Mouse (Mus musculus) stomach, embryonic 16.5 days (tissue): Measurements from ENCODE around the gene Lcmt2. TPM values are rescaled to one million over a fixed set of nuclear protein-coding genes. Genes with fewer than 3 reads are reported as not detected.
"Not testable (repeated sequence)": the region's sequence is repeated elsewhere in the genome, so short reads cannot be mapped to it uniquely, and the experiment has no call there.

ENCODE experiments used
- ATAC-seq: fragments of 200-750 bp; cut with Nextera tagmentation; 2 replicates; pipeline ENCODE4 v1.8.0; 2017; ENCODE audit warnings: moderate number of reproducible peaks, moderate TSS enrichment; ENCODE audit not compliant: insufficient read depth, low FRiP score
- H3K27ac ChIP-seq: fragments of 300-500 bp; sonication (generic); 2 replicates; pipeline ENCODE4 v1.5.1; 2014; ENCODE audit warnings: low read length
- H3K27me3 ChIP-seq: fragments of 300-500 bp; sonication (generic); 2 replicates; pipeline ENCODE4 v1.6.1; 2014; ENCODE audit warnings: low read length, control low read depth, mixed read lengths; ENCODE audit not compliant: control insufficient read depth, insufficient read depth
- H3K36me3 ChIP-seq: fragments of 300-500 bp; sonication (generic); 2 replicates; pipeline ENCODE4 v1.6.1; 2014; ENCODE audit warnings: low read length; ENCODE audit not compliant: control insufficient read depth, insufficient read depth
- H3K4me1 ChIP-seq: fragments of 300-500 bp; sonication (generic); 2 replicates; pipeline ENCODE4 v1.6.1; 2014; ENCODE audit warnings: low read length, control low read depth, mixed read lengths; ENCODE audit not compliant: control insufficient read depth, insufficient read depth
- H3K4me2 ChIP-seq: fragments of 300-500 bp; sonication (generic); 2 replicates; pipeline ENCODE4 v1.6.1; 2014; ENCODE audit warnings: low read depth, low read length, mixed read lengths
- H3K4me3 ChIP-seq: fragments of 300-500 bp; sonication (generic); replicated peaks from 2 replicates; pipeline ENCODE4 v1.5.1; 2014; ENCODE audit warnings: mild to moderate bottlenecking, low read length
- H3K9ac ChIP-seq: fragments of 300-500 bp; sonication (generic); 2 replicates; pipeline ENCODE4 v1.6.1; 2014; ENCODE audit warnings: low read length
- H3K9me3 ChIP-seq: fragments of 300-500 bp; sonication (generic); replicated peaks from 2 replicates; pipeline ENCODE4 v1.6.1; 2016; ENCODE audit warnings: low read length, control low read depth; ENCODE audit not compliant: control insufficient read depth
- WGBS: fragments of 180-500 bp; shearing (Covaris S2); extraction: QIAGEN DNeasy Blood & Tissue Kit; methylation state at CpG from one replicate; pipeline ENCODE4 v1.1.7; 2014; 5-methylcytosine and 5-hydroxymethylcytosine counted together
- polyA plus RNA-seq: library from polyadenylated mRNA; unstranded; fragments of >200 nt; fragmentation: Nextera tagmentation; extraction: Ambion mirVana; gene quantifications from 2 replicates; pipeline ENCODE4 v1.2.1, GENCODE M21; 2015

The Lcmt2 gene
- polyA plus RNA-seq, 1 experiment from 2014 or later = 20.3 TPM

GRCm38 (mm10) chr2:121128865-121129620 lies 11.4 kb downstream of the Lcmt2 start:
- 51% methylated on average over 9 of the region's 9 CpGs for WGBS

GRCm38 (mm10) chr2:121127536-121127935 lies 12.9 kb downstream of the Lcmt2 start:
- WGBS = 59% methylated on average over 1 of the region's 1 CpGs
- no peak for ATAC-seq
- H3K4me2 ChIP-seq = no peak overlapping the region

More at GRCm38 (mm10) chr2:121128865-121129620, 11.4 kb downstream of the Lcmt2 start:
- H3K9ac ChIP-seq = no peak overlapping the region
- ATAC-seq = no peak
- no peaks in the 10 kb centered on the region for H3K27me3 ChIP-seq
- no peak overlapping the region for H3K4me2 ChIP-seq
- no peak overlapping the region for H3K4me3 ChIP-seq
- H3K4me1 ChIP-seq = no peaks in the 10 kb centered on the region
- H3K27ac ChIP-seq = no peak overlapping the region
- no peaks in the 10 kb centered on the region for H3K36me3 ChIP-seq
- H3K9me3 ChIP-seq = no peaks in the 10 kb centered on the region

GRCm38 (mm10) chr2:121126302-121126701 lies 14.2 kb downstream of the Lcmt2 start:
- H3K9me3 ChIP-seq, H3K4me2 ChIP-seq, H3K4me3 ChIP-seq, H3K27me3 ChIP-seq, H3K27ac ChIP-seq, H3K4me1 ChIP-seq, ATAC-seq, H3K36me3 ChIP-seq, H3K9ac ChIP-seq: not testable (repeated sequence)
- WGBS = 91% methylated on average over 5 of the region's 5 CpGs

More at GRCm38 (mm10) chr2:121127536-121127935, 12.9 kb downstream of the Lcmt2 start:
- Histone ChIP-seq H3K4me1 (no peaks in the 10 kb centered on the region), H3K36me3 (no peaks in the 10 kb centered on the region), H3K27me3 (no peaks in the 10 kb centered on the region), H3K4me3 (no peak overlapping the region), H3K27ac (no peak overlapping the region), H3K9me3 (no peaks in the 10 kb centered on the region), H3K9ac (no peak overlapping the region)

GRCm38 (mm10) chr2:121119260-121119659 lies 21.2 kb downstream of the Lcmt2 start:
- Histone ChIP-seq H3K4me3 (no peak overlapping the region), H3K27ac (no peak overlapping the region), H3K4me2 (no peak overlapping the region), H3K4me1 (no peaks in the 10 kb centered on the region), H3K9me3 (no peaks in the 10 kb centered on the region), H3K27me3 (no peaks in the 10 kb centered on the region), H3K36me3 (no peaks in the 10 kb centered on the region), H3K9ac (no peak overlapping the region)
- ATAC-seq = no peak
- WGBS = 80% methylated on average over 3 of the region's 3 CpGs

GRCm38 (mm10) chr2:121115418-121115817 lies 25.0 kb downstream of the Lcmt2 start:
- Histone ChIP-seq H3K4me2 (no peak overlapping the region), H3K4me3 (no peak overlapping the region), H3K36me3 (no peaks in the 10 kb centered on the region), H3K9ac (no peak overlapping the region), H3K4me1 (no peaks in the 10 kb centered on the region), H3K27me3 (no peaks in the 10 kb centered on the region), H3K27ac (no peak overlapping the region), H3K9me3 (no peaks in the 10 kb centered on the region)
- WGBS = 86% methylated on average over 2 of the region's 2 CpGs
- ATAC-seq = no peak

- 94% methylated on average over 4 of the region's 4 CpGs for WGBS
- ATAC-seq = no peak
Measured at GRCm38 (mm10) chr2:121109695-121110094, 30.8 kb downstream of the Lcmt2 start, which contains the start of gene Tgm7. Gene Tgm7 (minus strand): TSS chr2:121109795.

GRCm38 (mm10) chr2:121105940-121106339 lies 34.5 kb downstream of the Lcmt2 start:
- ATAC-seq = no peak
- Histone ChIP-seq H3K9me3 (no peaks in the 10 kb centered on the region), H3K4me3 (no peak overlapping the region)

More at GRCm38 (mm10) chr2:121109695-121110094, 30.8 kb downstream of the Lcmt2 start, which contains the start of gene Tgm7:
- H3K27me3 ChIP-seq = no peaks in the 10 kb centered on the region
- no peak within 1 kb of the TSS for H3K9ac ChIP-seq
- H3K27ac ChIP-seq = no peak within 1 kb of the TSS
- H3K36me3 ChIP-seq = no peaks in the 10 kb centered on the region
- H3K4me1 ChIP-seq = no peaks in the 10 kb centered on the region
- H3K4me3 ChIP-seq = no peak within 1 kb of the TSS
- H3K9me3 ChIP-seq = no peaks in the 10 kb centered on the region
- H3K4me2 ChIP-seq = no peak within 1 kb of the TSS

GRCm38 (mm10) chr2:121102051-121102450 lies 38.4 kb downstream of the Lcmt2 start:
- no peak overlapping the region for H3K4me2 ChIP-seq
- no peaks in the 10 kb centered on the region for H3K9me3 ChIP-seq
- no peak overlapping the region for H3K27ac ChIP-seq
- H3K4me3 ChIP-seq = no peak overlapping the region
- no peak overlapping the region for H3K9ac ChIP-seq
- no peaks in the 10 kb centered on the region for H3K36me3 ChIP-seq
- no peaks in the 10 kb centered on the region for H3K4me1 ChIP-seq
- whole genome bisulfite sequencing = 12% methylated on average over 9 of the region's 9 CpGs
- ATAC-seq = 0 out of 2 replicates have a peak, but pooled peaks have one; percentile 25
- H3K27me3 ChIP-seq = no peaks in the 10 kb centered on the region

More at GRCm38 (mm10) chr2:121105940-121106339, 34.5 kb downstream of the Lcmt2 start:
- Histone ChIP-seq H3K27ac (no peak overlapping the region), H3K27me3 (no peaks in the 10 kb centered on the region), H3K4me1 (no peaks in the 10 kb centered on the region), H3K9ac (no peak overlapping the region), H3K4me2 (no peak overlapping the region), H3K36me3 (no peaks in the 10 kb centered on the region)

- H3K27ac ChIP-seq = no peak overlapping the region
- no peak overlapping the region for H3K9ac ChIP-seq
- no peak overlapping the region for H3K4me3 ChIP-seq
- 61% methylated on average over 4 of the region's 4 CpGs for WGBS
- no peak overlapping the region for H3K4me2 ChIP-seq
- H3K9me3 ChIP-seq = no peaks in the 10 kb centered on the region
- ATAC-seq = no peak
- H3K4me1 ChIP-seq = peaks cover 4% of the 10 kb centered on the region; the same call in 1 of the 2 replicates
- H3K27me3 ChIP-seq = no peaks in the 10 kb centered on the region
- H3K36me3 ChIP-seq = no peaks in the 10 kb centered on the region
Measured at GRCm38 (mm10) chr2:121089751-121090150, 50.7 kb downstream of the Lcmt2 start.
